Mouse (Mus musculus) liver, embryonic 14.5 days (tissue): Measurements from ENCODE around the gene Cited4.

Experiments used
- CTCF ChIP-seq: IDR thresholded peaks from 2 replicates; pipeline ENCODE4 v1.5.1; 2016; ENCODE audit warnings: antibody characterized with exemption, low read depth, control low read depth
- EP300 ChIP-seq: IDR thresholded peaks from 2 replicates; pipeline ENCODE4 v1.6.1; 2016; ENCODE audit warnings: antibody characterized with exemption, low read depth

DNA sequence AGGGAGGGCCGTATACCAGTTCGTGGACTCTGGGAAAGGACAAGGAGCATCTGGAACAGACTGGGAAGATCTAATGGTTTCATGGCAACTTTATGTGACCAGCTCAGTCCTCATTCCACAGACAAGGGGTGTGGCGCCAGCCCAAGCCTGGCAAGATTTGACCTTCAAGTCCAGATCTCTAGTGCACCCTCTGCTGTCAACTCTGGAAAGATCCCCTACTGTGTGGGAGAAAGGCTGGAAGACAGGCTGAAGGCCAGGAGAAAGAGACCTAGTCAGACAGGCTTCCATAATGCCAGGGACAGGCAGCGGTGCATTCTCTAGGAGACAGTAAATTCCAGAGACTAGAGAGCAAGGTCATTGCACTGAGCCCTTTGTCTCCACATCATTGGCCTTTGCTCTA, 2.2 kb downstream of the Cited4 start:
- peak; percentile 24; the same call in 1 of the 2 replicates for TF ChIP-seq EP300
- TF ChIP-seq CTCF, result peak; percentile 69
